Mouse (Mus musculus) spleen, adult 12 weeks (tissue): Measurements from ENCODE around the gene Nap1l1.

Experiments used
- DNase-seq: peaks from one replicate; pipeline ENCODE4 v3.0.0; 2022; ENCODE audit warnings: low spot score

The Nap1l1 gene

DNA sequence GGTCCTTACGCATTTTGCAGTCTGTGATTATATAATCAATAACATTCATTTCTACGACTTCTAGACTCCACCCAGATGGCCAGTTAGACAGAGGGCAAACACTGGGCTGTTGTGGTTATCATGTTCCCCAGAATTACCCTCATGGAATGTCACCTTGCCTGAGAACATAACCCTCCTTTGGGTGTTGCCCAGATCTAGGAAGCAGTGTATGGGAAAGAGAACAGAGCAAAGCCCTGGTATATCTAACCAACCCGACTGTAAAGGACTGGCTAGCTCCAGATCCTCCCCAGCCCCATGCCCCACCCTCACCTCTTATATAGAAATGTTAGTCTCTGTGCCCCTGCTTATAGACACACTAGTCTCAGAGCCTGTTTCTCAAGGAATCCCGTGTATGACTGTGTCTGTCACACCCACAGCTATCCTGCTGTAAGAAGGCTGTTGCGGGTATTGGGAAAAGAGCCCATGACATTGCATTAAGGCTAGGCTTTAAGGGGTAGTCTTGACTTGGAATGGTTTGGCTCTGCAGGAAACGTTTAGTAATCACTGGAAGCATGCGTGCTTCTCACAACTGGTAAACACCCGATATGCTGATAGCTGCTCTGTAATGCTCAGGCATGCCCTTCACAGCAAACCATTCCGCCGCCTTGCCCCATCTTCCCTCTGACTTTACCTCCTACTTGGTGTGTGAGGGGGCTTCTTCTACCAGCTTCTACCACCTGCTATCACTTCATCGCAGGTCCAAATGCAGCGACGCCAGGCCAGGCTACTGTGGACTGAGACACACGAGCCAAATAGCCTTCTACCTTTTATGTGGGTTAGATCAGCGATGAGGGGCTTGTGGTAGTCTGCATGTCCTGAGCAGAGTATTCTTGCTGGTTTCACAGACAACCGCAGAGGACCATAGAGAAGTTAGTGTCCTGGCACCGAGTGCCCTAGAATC, 42.3 kb downstream of the Nap1l1 start:
- no peak for DNase-seq

DNA sequence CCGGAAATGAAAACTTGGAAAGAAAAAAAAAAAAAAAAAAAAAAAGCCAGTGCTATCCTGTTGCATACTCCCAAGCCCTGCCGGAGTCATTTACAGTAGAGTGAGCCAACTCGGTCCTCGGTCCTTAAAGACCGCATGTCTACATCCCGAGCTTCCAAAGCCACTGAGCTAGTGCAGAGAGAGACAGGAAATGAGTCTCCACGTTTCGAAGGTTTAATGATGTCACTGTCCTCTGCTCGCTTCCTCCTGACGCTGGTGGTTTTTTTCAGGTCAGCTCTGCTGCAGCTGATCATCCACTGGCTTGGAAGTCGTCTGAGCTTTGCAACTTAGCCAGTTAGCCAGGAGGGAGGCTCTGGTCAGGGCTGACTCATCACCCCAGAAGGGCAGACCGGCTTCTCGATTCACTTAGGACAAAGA, 43.2 kb downstream of the Nap1l1 start:
- no peak for DNase-seq

DNA sequence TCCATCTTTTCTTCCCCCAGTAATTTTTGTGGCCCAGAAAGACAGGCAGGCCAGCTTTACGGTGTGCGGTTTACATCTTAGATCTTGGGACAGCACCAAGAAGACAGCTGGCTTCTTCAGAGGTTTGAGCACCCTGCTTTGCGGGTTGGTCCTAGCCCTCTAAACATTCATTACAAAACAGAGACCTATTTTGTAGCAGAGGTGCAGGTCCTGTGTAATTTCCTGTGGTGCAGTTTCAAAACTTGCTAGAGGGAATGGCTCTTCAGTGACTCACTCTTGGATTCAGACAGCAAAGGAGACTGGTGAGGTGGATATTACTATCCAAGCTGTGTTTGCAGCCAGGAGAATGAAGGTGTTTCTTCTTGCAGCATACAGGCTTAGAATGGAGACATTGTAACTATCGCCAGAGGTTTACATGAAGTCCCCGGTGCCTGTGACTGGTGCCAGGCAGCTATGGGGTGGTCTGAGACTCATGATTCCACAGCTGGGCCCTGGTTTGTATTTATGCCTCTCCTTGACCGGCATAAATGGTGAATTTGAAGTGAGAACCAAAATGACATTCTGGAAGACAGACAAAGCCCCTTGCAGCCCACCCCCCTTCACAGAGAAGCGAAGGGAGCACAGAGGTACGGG, 43.9 kb downstream of the Nap1l1 start:
- DNase-seq = no peak

DNA sequence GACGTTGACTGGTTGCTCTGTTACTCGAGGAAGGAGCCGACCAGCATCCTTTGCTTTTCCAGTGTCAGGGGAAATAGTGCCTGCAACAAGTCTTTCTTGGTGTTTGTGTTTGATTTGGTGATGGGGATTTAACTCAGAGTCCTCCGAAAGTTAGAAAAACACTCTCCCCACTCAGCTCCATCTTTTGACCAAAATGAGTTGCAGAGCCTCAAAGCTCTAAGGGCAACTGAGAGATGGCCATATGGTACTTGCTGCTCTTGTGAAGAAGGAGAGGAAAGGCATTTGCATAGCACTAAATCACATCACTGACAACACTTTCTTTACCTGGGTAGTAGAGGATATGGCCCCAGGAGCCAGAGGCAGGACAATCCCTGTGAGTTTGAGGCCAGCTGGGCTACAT, 45.3 kb downstream of the Nap1l1 start:
- DNase-seq = no peak

DNA sequence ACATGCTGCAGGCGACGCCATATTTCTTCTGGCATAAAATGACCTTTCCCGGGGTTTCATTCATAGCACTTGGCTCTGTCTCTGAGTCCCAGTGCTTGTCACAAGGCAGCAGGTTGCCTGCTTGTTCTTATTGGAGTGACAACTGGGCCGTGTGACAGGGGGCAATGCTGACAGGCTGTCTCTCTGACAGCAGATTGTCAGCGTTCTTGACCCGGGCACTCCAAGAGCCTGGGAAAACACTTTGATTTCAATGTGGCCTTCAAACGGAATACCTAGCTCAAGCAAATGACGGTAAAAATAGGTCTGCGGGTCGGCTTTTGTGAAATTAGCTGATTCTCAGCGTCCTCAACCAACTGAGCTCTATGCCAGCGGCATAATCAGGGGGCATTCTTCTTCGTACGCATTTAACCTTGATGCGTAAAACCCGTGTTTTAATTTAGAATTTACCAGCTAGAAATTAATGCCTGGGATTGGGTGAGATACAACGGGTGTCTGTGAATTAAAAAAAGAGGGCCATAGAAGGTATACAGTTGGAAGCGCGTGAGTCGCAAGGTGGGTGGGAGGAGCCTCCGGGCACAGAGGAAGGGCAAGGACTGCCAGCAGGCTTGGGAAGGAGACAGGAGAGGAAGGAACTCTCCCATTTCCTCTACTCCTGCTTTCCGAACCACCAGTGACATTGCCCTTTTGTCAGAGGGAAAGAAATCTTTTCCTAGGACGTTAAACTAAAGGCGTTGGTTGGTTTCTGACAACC, 46.8 kb downstream of the Nap1l1 start:
- DNase-seq = no peak

DNA sequence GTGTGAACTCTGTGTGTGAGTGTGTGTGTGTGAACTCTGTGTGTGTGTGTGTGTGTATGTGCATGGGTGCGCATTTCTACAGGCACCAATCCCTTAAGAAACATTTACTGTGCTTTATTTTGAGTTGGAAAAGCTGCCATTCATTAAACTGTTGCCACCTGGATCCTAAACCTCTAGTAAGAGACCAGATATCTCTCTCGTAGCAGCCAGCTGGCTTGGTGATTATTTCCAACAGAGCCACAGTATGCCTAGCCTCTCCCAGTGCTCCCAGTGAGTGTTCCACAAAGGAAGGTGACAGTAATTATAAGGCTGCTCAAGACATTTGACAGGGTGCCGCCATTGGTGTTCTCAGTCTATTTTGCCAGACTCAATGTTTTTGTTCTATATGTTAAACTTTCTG, 47.6 kb downstream of the Nap1l1 start:
- DNase-seq = no peak

DNA sequence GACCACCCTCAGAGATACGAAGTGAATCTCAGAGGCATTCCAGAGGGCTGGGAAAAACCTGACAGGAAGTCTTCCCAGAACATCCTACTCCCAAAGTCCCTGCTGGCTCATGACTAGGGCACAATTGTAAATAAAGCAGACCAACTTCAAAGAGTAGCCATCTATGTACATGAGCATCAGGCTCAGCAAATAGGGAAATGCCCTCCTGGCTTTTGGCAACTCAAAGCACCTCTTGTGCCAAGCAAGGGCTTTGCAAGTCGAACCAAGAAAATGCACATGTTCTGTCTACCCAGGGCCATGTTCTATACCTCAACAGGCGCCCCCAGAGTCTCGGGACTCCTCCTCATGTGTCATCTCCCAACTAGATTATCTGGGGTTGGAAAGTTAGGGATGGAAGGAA, 48.6 kb downstream of the Nap1l1 start:
- DNase-seq = no peak

DNA sequence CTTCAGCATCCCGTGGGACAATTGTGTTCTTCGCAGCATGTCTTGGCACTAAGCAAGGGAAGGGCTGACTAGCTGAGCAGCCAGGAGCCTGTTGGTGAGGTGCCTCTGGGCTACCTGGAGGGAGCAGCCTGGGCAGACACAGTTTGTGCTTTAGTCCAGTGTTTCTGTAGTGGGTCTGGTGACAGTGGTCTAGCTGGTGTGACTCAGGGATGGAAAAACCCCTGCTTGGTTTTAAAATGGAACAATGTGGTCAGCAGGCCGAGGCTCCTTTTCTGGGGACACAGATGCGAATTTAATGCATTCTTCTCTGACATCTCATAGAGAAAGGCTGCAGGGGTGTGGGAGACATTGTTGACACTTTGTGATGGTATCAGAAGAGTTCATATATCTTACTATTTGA, 49.2 kb downstream of the Nap1l1 start:
- DNase-seq = no peak

DNA sequence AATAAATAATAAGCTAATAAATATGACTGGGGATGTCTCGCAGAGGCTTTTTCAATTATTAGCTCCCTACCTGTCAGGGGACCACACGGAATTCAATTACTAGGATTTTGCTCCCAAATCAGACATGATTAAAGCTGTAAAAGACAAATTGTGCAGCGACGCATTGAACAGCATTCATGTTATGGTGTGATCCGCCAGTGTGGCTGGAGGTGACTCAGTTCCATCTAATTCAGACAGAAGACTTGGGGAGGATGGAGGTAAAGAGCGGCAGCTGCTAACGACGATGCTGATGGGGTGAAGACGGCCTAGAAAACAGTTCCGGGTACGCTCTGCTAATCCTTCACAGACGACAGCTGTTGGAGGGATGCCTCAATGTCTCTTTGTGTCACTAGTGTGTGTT, 50.9 kb downstream of the Nap1l1 start:
- no peak for DNase-seq

DNA sequence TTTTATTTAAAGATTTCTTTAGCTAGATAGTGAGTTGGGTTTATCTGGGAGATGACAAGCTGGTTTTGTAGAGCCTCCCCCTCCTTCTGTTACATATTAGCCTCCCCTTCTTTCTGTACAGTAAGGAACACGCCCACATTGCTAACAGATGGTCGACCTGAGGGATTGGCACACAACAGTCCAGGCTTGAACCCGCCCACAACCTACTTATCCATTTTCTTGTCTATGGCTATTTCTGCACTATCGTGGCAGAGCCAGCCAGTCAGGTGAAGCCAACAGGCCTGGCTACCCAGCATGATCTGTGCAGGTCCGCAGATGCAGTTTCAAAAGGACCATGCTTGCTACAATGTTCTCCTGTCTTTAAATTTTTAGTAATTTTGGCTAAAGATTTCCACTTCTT, 54.0 kb downstream of the Nap1l1 start:
- DNase-seq = no peak

DNA sequence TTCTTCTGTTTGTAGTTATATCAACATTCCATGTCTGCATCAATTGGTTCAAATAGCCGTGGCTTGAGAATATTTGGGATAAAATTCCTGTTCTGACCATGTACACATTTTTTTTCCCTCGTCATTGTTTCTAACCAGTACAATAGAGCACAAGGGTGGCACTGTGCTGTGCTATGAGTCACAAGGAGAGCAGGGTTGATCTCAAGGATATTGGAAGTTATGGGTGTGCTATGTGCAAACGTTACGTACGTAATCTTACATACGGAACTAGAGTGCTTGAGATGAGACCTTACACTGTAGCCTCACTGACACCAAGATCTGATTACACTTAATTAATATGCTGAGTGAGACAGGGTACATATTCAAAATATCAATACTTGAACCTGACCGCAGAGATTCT, 54.6 kb downstream of the Nap1l1 start:
- no peak for DNase-seq

DNA sequence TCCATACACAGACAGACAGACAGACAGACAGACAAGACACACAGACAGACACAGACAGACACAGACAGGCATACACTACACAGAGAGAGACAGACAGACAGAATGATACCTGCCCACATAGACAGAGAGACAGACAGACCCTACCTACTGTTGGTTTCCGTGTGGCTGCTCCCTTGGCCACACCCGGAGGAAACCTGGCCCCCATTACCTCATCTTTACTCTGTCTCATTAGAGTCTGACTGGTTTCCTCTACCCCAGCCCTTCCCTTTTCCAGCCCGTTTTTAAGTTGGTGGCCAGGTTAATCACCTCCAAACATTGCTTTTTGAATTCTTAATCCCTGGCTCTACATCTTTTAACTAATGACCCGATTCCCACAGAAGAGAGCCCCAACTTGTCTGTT, 55.3 kb downstream of the Nap1l1 start:
- DNase-seq = no peak

DNA sequence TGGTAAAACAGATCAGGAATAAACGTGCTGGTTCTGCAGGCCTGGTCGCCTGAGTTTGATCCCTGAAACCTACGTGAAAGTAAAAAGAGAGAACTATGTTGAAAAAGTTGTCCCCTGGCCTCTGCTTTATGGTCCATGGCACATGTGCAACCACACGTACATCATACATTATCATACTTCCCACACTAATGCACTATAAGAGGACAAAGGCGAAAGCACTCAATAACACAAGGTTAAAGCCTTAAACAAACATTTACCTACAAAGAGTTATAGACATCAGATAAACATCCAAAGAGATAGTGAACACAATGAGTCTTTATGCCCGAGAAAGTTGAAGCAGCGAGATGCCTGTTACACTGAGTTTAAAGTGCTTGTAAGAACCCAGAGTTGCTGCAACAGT, 57.4 kb downstream of the Nap1l1 start:
- DNase-seq = no peak

DNA sequence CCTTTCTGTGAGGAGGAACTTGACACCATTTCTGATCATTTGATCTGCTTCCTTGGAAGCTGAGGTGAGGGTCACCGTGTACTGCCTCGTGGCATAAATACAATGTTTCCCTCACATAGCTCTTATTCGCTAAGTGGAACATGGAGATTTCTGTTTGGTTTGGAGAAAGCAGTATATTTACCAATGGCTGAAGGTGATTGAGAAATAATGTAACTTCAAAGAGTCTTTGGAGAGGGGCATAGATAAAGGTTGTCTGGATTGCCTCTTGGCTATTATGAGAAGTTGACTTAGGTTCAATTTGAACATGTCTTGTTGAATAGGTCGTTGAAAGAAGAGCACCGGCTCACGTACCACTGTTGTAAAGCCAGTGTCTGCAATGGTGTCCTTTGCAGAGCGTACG, 61.7 kb downstream of the Nap1l1 start:
- no peak for DNase-seq

DNA sequence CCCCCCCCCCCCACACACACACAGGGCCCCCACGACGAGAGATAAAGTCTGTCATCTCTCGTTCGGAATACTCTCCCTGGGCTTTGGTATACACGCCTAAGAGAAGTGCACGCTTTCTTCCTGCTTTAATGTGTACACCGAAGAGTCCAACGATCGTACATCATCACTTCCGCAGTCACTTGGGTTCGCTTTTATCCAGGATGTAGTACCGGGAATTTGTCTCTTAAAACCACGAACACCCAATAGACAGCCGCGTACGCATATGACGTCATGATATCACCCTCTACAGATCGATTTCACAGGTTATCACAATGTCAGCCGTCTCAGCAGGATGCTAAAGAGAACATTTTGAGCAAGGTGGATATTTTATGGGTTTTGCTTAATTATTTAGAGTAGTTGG, 64.4 kb downstream of the Nap1l1 start:
- DNase-seq = no peak

DNA sequence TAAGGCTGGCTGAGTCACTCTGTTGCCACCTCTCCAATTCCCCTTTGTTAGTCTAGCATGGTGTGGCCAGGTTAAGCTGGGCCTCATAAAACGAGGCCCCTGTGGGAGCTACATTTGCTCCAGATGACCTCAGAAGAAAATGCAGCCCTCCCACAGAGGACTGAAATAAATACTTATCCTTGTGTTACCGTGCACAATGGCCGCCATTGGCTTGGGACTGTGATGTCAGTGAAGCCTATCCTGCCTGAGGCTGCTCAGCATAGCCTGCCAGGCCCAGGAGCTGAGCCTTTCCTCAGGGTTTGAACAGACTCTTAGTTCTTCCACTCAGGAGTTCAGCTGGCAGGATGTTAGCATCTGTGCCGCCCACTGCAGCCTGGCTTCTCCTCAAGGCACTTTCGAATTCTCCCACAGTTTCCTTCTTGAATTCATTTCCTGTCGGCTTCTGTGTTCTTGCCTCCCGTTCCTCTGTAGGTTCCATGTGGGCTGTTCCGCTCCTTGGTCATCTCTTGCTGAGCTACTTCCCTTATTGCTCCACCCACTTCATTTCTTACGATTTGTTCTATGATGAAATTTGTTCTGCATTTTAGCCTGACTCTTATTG, 66.8 kb downstream of the Nap1l1 start:
- DNase-seq = no peak

DNA sequence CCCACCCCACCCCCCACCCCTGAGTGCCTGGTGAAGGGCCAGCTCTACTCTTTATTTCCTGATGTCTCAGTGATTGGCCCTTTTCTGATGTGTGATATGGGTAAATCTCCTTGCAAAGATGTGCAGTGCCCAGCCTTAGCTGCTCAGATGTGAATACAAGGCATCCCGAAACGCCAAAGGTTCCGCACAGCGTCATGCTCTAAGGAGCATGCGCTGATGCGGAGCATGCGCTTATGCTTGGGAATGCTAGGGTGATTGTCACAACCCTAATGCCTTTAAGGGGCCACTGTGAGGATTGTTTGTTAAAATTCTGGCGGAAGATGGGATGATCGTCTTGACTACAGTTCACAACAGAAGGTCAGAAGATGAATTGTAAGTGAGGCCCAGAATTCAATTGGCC, 67.7 kb downstream of the Nap1l1 start:
- no peak for DNase-seq

DNA sequence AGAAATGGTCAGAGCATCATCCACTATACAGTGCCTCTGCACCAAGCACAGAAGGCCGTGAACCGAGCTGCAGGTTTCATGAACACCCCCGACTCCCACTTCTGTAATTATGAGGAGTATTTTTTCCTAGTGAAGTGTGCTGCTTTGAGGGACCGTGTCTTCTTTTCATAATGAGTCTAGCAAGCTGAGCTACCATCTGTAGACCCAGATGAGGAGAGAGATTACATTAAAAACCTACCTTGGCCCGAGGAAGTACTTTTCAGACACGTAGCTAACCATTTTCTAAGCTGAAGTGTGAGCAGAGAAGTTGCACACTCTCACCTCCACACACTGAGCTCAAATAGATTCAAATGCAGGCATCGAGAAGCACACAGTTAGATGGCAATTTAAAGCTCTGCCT, 70.1 kb downstream of the Nap1l1 start:
- no peak for DNase-seq

DNA sequence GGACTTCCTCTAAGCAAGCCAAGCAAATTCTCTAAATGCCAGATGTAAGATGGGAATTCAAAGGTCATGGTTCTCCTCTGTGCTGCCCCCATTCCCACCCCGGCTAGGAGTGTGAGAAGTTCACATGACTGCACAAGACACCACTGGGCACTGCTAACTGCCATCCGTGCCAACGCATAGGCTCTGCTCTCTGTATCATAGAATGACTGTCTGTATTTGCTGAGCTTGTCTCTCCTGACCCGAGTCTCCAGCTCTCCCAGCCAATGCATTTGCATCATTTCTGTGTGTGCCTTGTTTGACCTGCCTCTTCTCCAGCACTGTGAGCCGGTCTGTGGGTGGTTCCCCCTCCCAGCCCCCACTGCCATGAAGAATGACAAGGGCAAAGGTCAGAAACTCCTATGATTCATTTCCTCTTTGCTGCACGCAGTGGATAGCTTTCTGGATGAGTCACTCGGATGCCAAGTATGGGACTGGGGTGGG, 70.8 kb downstream of the Nap1l1 start:
- DNase-seq = no peak

DNA sequence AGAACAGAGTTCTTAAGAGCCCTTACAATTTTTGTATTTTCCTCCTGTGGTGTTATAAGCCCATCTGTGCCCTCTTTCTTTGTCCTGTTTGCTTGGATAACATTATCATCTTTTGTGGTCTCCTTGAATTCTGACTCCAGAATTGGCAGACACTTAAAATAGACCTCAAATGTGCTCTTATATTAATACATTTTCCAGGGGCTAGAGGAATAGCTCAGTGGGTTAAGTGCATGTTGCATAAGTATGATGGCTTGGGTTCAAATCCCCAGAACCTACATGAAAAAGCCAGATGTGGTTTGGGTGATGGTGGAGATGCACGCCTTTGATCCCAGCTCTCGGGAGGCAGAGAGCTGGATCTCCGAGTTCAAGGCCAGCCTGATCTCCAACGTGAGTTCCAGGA, 71.3 kb downstream of the Nap1l1 start:
- DNase-seq = no peak

DNA sequence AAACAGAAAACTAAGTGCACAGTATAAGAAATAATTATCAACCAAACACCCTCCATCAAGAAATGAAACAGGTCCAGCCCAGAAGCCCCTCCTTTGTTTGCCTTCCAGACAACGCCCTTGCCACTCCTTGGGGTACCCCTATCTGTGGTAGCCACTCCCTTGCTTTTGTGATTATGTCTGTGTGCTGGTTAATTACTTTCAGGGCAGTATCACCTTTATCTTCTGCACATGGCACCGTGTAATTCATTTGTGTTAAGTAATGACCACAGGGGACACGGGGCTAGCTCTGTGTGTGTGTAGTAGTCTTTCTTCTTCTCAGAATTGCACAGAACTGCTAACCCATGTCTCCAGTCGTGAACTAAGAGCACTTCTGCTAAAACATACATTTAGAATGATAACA, 72.6 kb downstream of the Nap1l1 start:
- no peak for DNase-seq
